Comparison of ENCODE assay signal across 20 mouse cellular contexts in genomic region chr5:53961229-53961628, GRCm38 (mm10). TPM values are rescaled to one million over a fixed set of nuclear protein-coding genes. Genes with fewer than 3 reads are reported as not detected.
A peak's percentile ranks its signal among the peaks of the same experiment; 100 is the strongest.
DNase-seq lines count a peak whose midpoint lies in the region; ATAC-seq and TF ChIP-seq lines count a peak whose summit lies in the region.
"Had no signal": no experiment of that assay in that cellular context is flagged by ENCODE, and none has a peak within 500 bp of the region (broad histone marks: within the 10 kb centered on the region; RNA-seq: fewer than 3 reads in every experiment).

No protein-coding gene starts in this region.

- H3K4me1 ChIP-seq in lung, embryonic 15.5 days, result peaks cover 6% of the 10 kb centered on the region; the same call in 1 of the 2 replicates
- peaks cover 7% of the 10 kb centered on the region for H3K4me1 ChIP-seq in small intestine, adult 2 months (ENCODE audit: control insufficient read depth, insufficient read depth, insufficient read length, low read length)
- H3K4me1 ChIP-seq: hindbrain, embryonic 15.5 days had no signal

- whole genome bisulfite sequencing in lung, embryonic 15.5 days, result 32% methylated on average over 5 of the region's 5 CpGs
- 25% methylated on average over 5 of the region's 5 CpGs for WGBS in small intestine, adult 2 months

- H3K4me2 ChIP-seq in lung, embryonic 15.5 days, result no peak overlapping the region
- H3K4me2 ChIP-seq: hindbrain, embryonic 15.5 days; liver, embryonic 13.5 days had no signal

- TF ChIP-seq POLR2A in small intestine, adult 2 months (IDR thresholded peaks at IDR 0.05; ENCODE audit: low read depth, low read length), result no peak

- peak overlapping the region; percentile 67 for H3K27ac ChIP-seq in gastrocnemius, adult 2 months
- H3K27ac ChIP-seq in lung, embryonic 15.5 days, result peak overlapping the region; percentile 29; the same call in 1 of the 2 replicates
- peak overlapping the region; percentile 89; the same call in 1 of the 2 replicates for H3K27ac ChIP-seq in small intestine, adult 2 months (ENCODE audit: insufficient read depth, low read depth, low read length)
- H3K27ac ChIP-seq: heart, embryonic 10.5 days; hindbrain, embryonic 15.5 days; liver, embryonic 13.5 days had no signal

- TF ChIP-seq CTCF in gastrocnemius, adult 2 months (IDR thresholded peaks at IDR 0.05), result no peak
- no peak for TF ChIP-seq CTCF in small intestine, adult 2 months (IDR thresholded peaks at IDR 0.05; ENCODE audit: extremely low read depth, insufficient read length, insufficient replicate concordance, low read depth, low read length)

- no peaks in the 10 kb centered on the region for H3K9me3 ChIP-seq in lung, embryonic 15.5 days
- H3K9me3 ChIP-seq: G1E; heart, embryonic 10.5 days; hindbrain, embryonic 15.5 days; liver, embryonic 13.5 days had no signal

- no peak overlapping the region for H3K9ac ChIP-seq in lung, embryonic 15.5 days
- H3K9ac ChIP-seq: hindbrain, embryonic 15.5 days; liver, embryonic 13.5 days had no signal

- ATAC-seq in lung, embryonic 15.5 days (ENCODE audit: borderline replicate concordance, extremely low read depth, low FRiP score, low TSS enrichment), result peak; percentile 60; the same call in 1 of the 2 replicates
- ATAC-seq: CD4-positive, CD25-positive, alpha-beta regulatory T cell, adult 4 months had no signal

- intact Hi-C loops in gastrocnemius, adult 2 months (cut with DNase I), result no loop called here

- no peak overlapping the region for H3K4me3 ChIP-seq in gastrocnemius, adult 2 months
- no peak overlapping the region for H3K4me3 ChIP-seq in lung, embryonic 15.5 days
- H3K4me3 ChIP-seq in small intestine, adult 2 months (ENCODE audit: low read depth, low read length), result no peak overlapping the region
- H3K4me3 ChIP-seq: heart, embryonic 10.5 days; hindbrain, embryonic 15.5 days; liver, embryonic 13.5 days; megakaryocyte, embryonic 14.5 days had no signal

- no peaks in the 10 kb centered on the region for H3K36me3 ChIP-seq in lung, embryonic 15.5 days
- no peaks in the 10 kb centered on the region for H3K36me3 ChIP-seq in small intestine, adult 2 months (ENCODE audit: control insufficient read depth, insufficient read depth, low read length)
- H3K36me3 ChIP-seq: G1E; heart, embryonic 10.5 days; hindbrain, embryonic 15.5 days; liver, embryonic 13.5 days had no signal

- H3K27me3 ChIP-seq in lung, embryonic 15.5 days, result no peaks in the 10 kb centered on the region
- no peaks in the 10 kb centered on the region for H3K27me3 ChIP-seq in small intestine, adult 2 months (ENCODE audit: control insufficient read depth, insufficient read depth, low read length)
- H3K27me3 ChIP-seq: hindbrain, embryonic 15.5 days; liver, embryonic 13.5 days; megakaryocyte, embryonic 14.5 days had no signal

- no peak for DNase-seq in gastrocnemius, adult 2 months
- DNase-seq in gastrocnemius, postnatal 4 days (ENCODE audit: low spot score in 2 of 2), result no peak
- DNase-seq in kidney, postnatal 10 days, result peak; percentile 28
- no peak for DNase-seq in kidney, postnatal 14 days
- DNase-seq in cerebellum, postnatal 10 days, result no peak
- no peak for DNase-seq in left cerebral cortex, adult 11 months (ENCODE audit: low spot score)
- DNase-seq: cerebellum, adult 9-11 months; gastrocnemius, postnatal 14 days; heart, postnatal 10 days; left cerebral cortex, postnatal 4 days; liver, embryonic 13.5 days; right cerebral cortex, postnatal 25 days; thymus, adult 18-20 months had no signal

RNA-seq across cellular contexts. Expression of gene Stim2, which starts 37.1 kb away (rescaled TPM):
- total RNA-seq in gastrocnemius, adult 2 months (2021), result 10 to 100 TPM; 34.1 to 58.6 TPM
- 10 to 100 TPM; 72.8 to 82.9 TPM for total RNA-seq in gastrocnemius, postnatal 4 days (2021)
- 19.6 and 25.2 TPM in 2 replicates for polyA plus RNA-seq in lung, embryonic 15.5 days (2015; fragmentation: Nextera tagmentation; extraction: Ambion mirVana)
- polyA plus RNA-seq in small intestine, adult 2 months (2012; rRNA removed), result 10.1 and 18.7 TPM in 2 replicates

Comparison
In these comparisons a context has a peak if more than half of its experiments do, and no peak if none do; other contexts are left out.
1. H3K27ac ChIP-seq: peak in every context shown above with its lines; median percentile 89 in small intestine, adult 2 months; 67 in gastrocnemius, adult 2 months; 29 in lung, embryonic 15.5 days.